Mouse (Mus musculus) layer of hippocampus, postnatal 14 days (tissue): ENCODE measurements around the gene Aggf1. TPM values are rescaled to one million over a fixed set of nuclear protein-coding genes. Genes with fewer than 3 reads are reported as not detected.

ENCODE experiments used
- total RNA-seq, 2 experiments: library from RNA; stranded (reverse); gene quantifications; 2 replicates each; pipeline ENCODE4 v1.2.3; 2021

Gene Aggf1
- total RNA-seq, 2 experiments from 2014 or later, result 44.1 to 45.5 TPM

Other genes starting within 250 kb of the Aggf1 start
- gene Pde8b, start 125.0 kb downstream of the Aggf1 start, total RNA-seq, result 10 to 100 TPM; 64.7 to 69.2 TPM
- gene Zbed3, start 51.7 kb downstream of the Aggf1 start, total RNA-seq, result 10 to 100 TPM; 16.9 to 19.1 TPM
- gene Crhbp, start 69.6 kb upstream of the Aggf1 start, total RNA-seq, result 10 to 100 TPM; 16.8 to 17.8 TPM
- gene S100z, start 103.4 kb upstream of the Aggf1 start, total RNA-seq, result not detected
- under 1 TPM; 0.19 to 0.35 TPM for gene F2rl1, start 149.9 kb upstream of the Aggf1 start, total RNA-seq
- 10 to 100 TPM in 1 of 2 experiments, 1 to 10 TPM in 1; 8.8 to 10.3 TPM for gene F2r, start 243.1 kb upstream of the Aggf1 start, total RNA-seq